9 mouse cellular contexts compared by ENCODE assay signal in genomic region chr13:23491990-23492389, GRCm38 (mm10). TPM values are rescaled to one million over a fixed set of nuclear protein-coding genes. Genes with fewer than 3 reads are reported as not detected.
A peak's percentile ranks its signal among the peaks of the same experiment; 100 is the strongest.
DNase-seq lines count a peak whose midpoint lies in the region; ATAC-seq and TF ChIP-seq lines count a peak whose summit lies in the region.
"Had no signal": no experiment of that assay in that cellular context is flagged by ENCODE, and none has a peak within 500 bp of the region (broad histone marks: within the 10 kb centered on the region; RNA-seq: fewer than 3 reads in every experiment).

No protein-coding gene starts in this region.

- no peak for TF ChIP-seq POLR2A in MEL (IDR thresholded peaks at IDR 0.05; ENCODE audit: control insufficient read depth in 1 of 2, insufficient read depth in 1 of 2, low read depth in 1 of 2, low read length in 2 of 2, poor library complexity in 1 of 2)

- no peak overlapping the region for H3K27ac ChIP-seq in MEL (ENCODE audit: control insufficient read depth, low read depth, low read length)
- no peak overlapping the region for H3K27ac ChIP-seq in hindbrain, embryonic 10.5 days
- no peak overlapping the region for H3K27ac ChIP-seq in macrophage

- H3K4me1 ChIP-seq in erythroblast, embryonic 14.5 days (ENCODE audit: control insufficient read depth) = peaks cover 29% of the 10 kb centered on the region
- peaks cover 4 to 7% of the 10 kb centered on the region in 2 experiments for H3K4me1 ChIP-seq in MEL (ENCODE audit: control insufficient read depth in 1 of 2, insufficient read depth in 2 of 2, low read length in 2 of 2)
- peaks cover 30% of the 10 kb centered on the region for H3K4me1 ChIP-seq in hindbrain, embryonic 10.5 days (replicated peaks)

- peaks cover 23% of the 10 kb centered on the region for H3K27me3 ChIP-seq in erythroblast, embryonic 14.5 days (ENCODE audit: control insufficient read depth)
- peaks cover 0 to 2% of the 10 kb centered on the region in 2 experiments; a peak in 2 of 4 replicates for H3K27me3 ChIP-seq in MEL (ENCODE audit: control insufficient read depth in 1 of 2, insufficient read depth in 2 of 2, low read length in 2 of 2)
- H3K27me3 ChIP-seq in hindbrain, embryonic 10.5 days (ENCODE audit: insufficient read depth, poor library complexity, severe bottlenecking) = peaks cover 12% of the 10 kb centered on the region; the same call in 1 of the 2 replicates

- peak; percentile 68 for DNase-seq in MEL (ENCODE audit: low read depth, low spot score)
- DNase-seq in hindbrain, embryonic 10.5 days (ENCODE audit: low spot score) = peak; percentile 34
- no peak for DNase-seq in cerebellum, adult 8-10 months
- no peak for DNase-seq in gastrocnemius, postnatal 4 days (ENCODE audit: low spot score in 2 of 2)
- DNase-seq in cerebellum, postnatal 36 days = no peak
- DNase-seq: retina, postnatal 1 day had no signal

- 0 out of 2 replicates have a peak overlapping the region, but pooled peaks have one; percentile 34 for H3K9ac ChIP-seq in MEL (ENCODE audit: control insufficient read depth, low read depth, low read length, poor library complexity, severe bottlenecking)

- 3% methylated on average over 14 of the region's 14 CpGs for WGBS in hindbrain, embryonic 10.5 days
- 41% methylated on average over 13 of the region's 14 CpGs for WGBS in macrophage (ENCODE audit: missing documents)

- H3K79me2 ChIP-seq in MEL (ENCODE audit: control insufficient read depth, insufficient read depth, low read length, poor library complexity) = no peaks in the 10 kb centered on the region
- H3K79me2 ChIP-seq in macrophage (ENCODE audit: inconsistent target) = no peaks in the 10 kb centered on the region

- no peaks in the 10 kb centered on the region for H3K36me3 ChIP-seq in erythroblast, embryonic 14.5 days (ENCODE audit: control insufficient read depth)
- H3K36me3 ChIP-seq in MEL (ENCODE audit: control insufficient read depth in 1 of 2, insufficient read depth in 2 of 2, low read length in 2 of 2) (peaks cover 0 to 13% of the 10 kb centered on the region in 2 experiments; a peak in 2 of 4 replicates), macrophage (ENCODE audit: inconsistent target) (no peaks in the 10 kb centered on the region)
- no peaks in the 10 kb centered on the region for H3K36me3 ChIP-seq in hindbrain, embryonic 10.5 days

- peak overlapping the region; percentile 59 for H3K4me3 ChIP-seq in erythroblast, embryonic 14.5 days (replicated peaks)
- peak overlapping the region; percentile 44 to 47 for H3K4me3 ChIP-seq in MEL (ENCODE audit: control insufficient read depth in 1 of 2, insufficient read depth in 1 of 2, low read depth in 2 of 2, low read length in 2 of 2)
- H3K4me3 ChIP-seq in hindbrain, embryonic 10.5 days = peak overlapping the region; percentile 47
- H3K4me3 ChIP-seq in macrophage (ENCODE audit: inconsistent target) = 0 out of 2 replicates have a peak overlapping the region, but pooled peaks have one; percentile 2

- TF ChIP-seq EP300 in MEL (IDR thresholded peaks at IDR 0.05; ENCODE audit: low read depth in 1 of 2, low read length in 2 of 2) = no peak

- no peak for TF ChIP-seq CTCF in MEL (IDR thresholded peaks at IDR 0.05 in 2 of 3, conservative IDR thresholded peaks at IDR 0.05 in 1 of 3; ENCODE audit: control insufficient read depth in 1 of 3, insufficient read depth in 1 of 3, low read depth in 2 of 3, low read length in 3 of 3, poor library complexity in 1 of 3, severe bottlenecking in 1 of 3)

- no peak for TF ChIP-seq RAD21 in MEL (IDR thresholded peaks at IDR 0.05; ENCODE audit: low read depth, low read length)

- ATAC-seq in erythroblast, adult 5-6 weeks (replicated peaks; ENCODE audit: low FRiP score, poor library complexity, severe bottlenecking) = no peak

- no peaks in the 10 kb centered on the region for H3K9me3 ChIP-seq in erythroblast, embryonic 14.5 days (ENCODE audit: control insufficient read depth, low read length)
- H3K9me3 ChIP-seq in MEL (replicated peaks; ENCODE audit: insufficient read depth, low read length) = no peaks in the 10 kb centered on the region
- H3K9me3 ChIP-seq in hindbrain, embryonic 10.5 days = no peaks in the 10 kb centered on the region

RNA-seq across cellular contexts. Expression of gene Btn2a2, which starts 3.3 kb away (rescaled TPM):
- not detected in 2 replicates for polyA plus RNA-seq in erythroblast, embryonic 14.5 days (2012)
- total RNA-seq in erythroblast, adult 5-6 weeks (2015; ENCODE audit: low replicate concordance) = not detected in 2 replicates
- not detected in 2 replicates for total RNA-seq in erythroblast, adult 5-6 weeks (2017; ENCODE audit: low replicate concordance)
- total RNA-seq in MEL (2012; rRNA removed) = not detected in 2 replicates
- polyA plus RNA-seq in MEL (2012; ENCODE audit: insufficient read depth in 1 of 2, insufficient read length in 2 of 2, low read depth in 1 of 2, low replicate concordance in 2 of 2, missing spikeins in 1 of 2) (not detected), macrophage (2018) (not detected in 3 replicates)
- 0.29 and 0.35 TPM in 2 replicates for polyA plus RNA-seq in hindbrain, embryonic 10.5 days (2016; fragmentation: Nextera tagmentation; extraction: Ambion mirVana)
- not detected for total RNA-seq in macrophage (2018; cell fraction: chromatin; rRNA removed)
- total RNA-seq in macrophage (2018; cell fraction: cytosol; rRNA removed) = not detected
- not detected for total RNA-seq in macrophage (2018; cell fraction: nucleus; rRNA removed)
- under 1 TPM in 1 of 2 experiments, not detected in 1; 0.23 TPM for total RNA-seq in gastrocnemius, postnatal 4 days (2021)

RNA-seq across cellular contexts. Expression of gene Btn1a1, which starts 26.3 kb away (rescaled TPM):
- polyA plus RNA-seq in erythroblast, embryonic 14.5 days (2012) = 0.15 and 0.16 TPM in 2 replicates
- total RNA-seq in erythroblast, adult 5-6 weeks (2015; ENCODE audit: low replicate concordance) = 4.2 and 4.4 TPM in 2 replicates
- total RNA-seq in erythroblast, adult 5-6 weeks (2017; ENCODE audit: low replicate concordance) = 6.5 and 15.5 TPM in 2 replicates
- 0.07 TPM in 1 of 2 replicates, not detected in the other for total RNA-seq in MEL (2012; rRNA removed)
- polyA plus RNA-seq in MEL (2012; ENCODE audit: insufficient read depth in 1 of 2, insufficient read length in 2 of 2, low read depth in 1 of 2, low replicate concordance in 2 of 2, missing spikeins in 1 of 2) = under 1 TPM in 1 of 2 experiments, not detected in 1; 0.25 TPM
- polyA plus RNA-seq in hindbrain, embryonic 10.5 days (2016; fragmentation: Nextera tagmentation; extraction: Ambion mirVana) = 0.04 TPM in 1 of 2 replicates, not detected in the other
- not detected for total RNA-seq in macrophage (2018; cell fraction: chromatin; rRNA removed)
- not detected for total RNA-seq in macrophage (2018; cell fraction: cytosol; rRNA removed)
- not detected for total RNA-seq in macrophage (2018; cell fraction: nucleus; rRNA removed)
- polyA plus RNA-seq in macrophage (2018) = not detected in 3 replicates
- total RNA-seq in gastrocnemius, postnatal 4 days (2021) = not detected

RNA-seq across cellular contexts. Expression of gene Hist1h4h, which starts 38.9 kb away (rescaled TPM):
- 10.1 and 19.7 TPM in 2 replicates for polyA plus RNA-seq in erythroblast, embryonic 14.5 days (2012)
- 19.8 and 50.6 TPM in 2 replicates for total RNA-seq in erythroblast, adult 5-6 weeks (2015; ENCODE audit: low replicate concordance)
- 443 and 524 TPM in 2 replicates for total RNA-seq in erythroblast, adult 5-6 weeks (2017; ENCODE audit: low replicate concordance)
- 5,750 and 5,753 TPM in 2 replicates for total RNA-seq in MEL (2012; rRNA removed)
- 1 to 10 TPM in 1 of 2 experiments, not detected in 1; 9.9 TPM for polyA plus RNA-seq in MEL (2012; ENCODE audit: insufficient read depth in 1 of 2, insufficient read length in 2 of 2, low read depth in 1 of 2, low replicate concordance in 2 of 2, missing spikeins in 1 of 2)
- polyA plus RNA-seq in hindbrain, embryonic 10.5 days (2016; fragmentation: Nextera tagmentation; extraction: Ambion mirVana) = 5.8 and 7.4 TPM in 2 replicates
- total RNA-seq in macrophage (2018; cell fraction: chromatin; rRNA removed) = 10 to 100 TPM in 17 of 26 experiments, 1 to 10 TPM in 7, not detected in 2; 2.5 to 65.3 (median 15.5) TPM
- total RNA-seq in macrophage (2018; cell fraction: cytosol; rRNA removed) = 100 to 1,000 TPM in 8 of 26 experiments, 10 to 100 TPM in 18; 16.2 to 226 (median 79.6) TPM
- total RNA-seq in macrophage (2018; cell fraction: nucleus; rRNA removed) = 100 to 1,000 TPM in 1 of 26 experiments, 10 to 100 TPM in 22, 1 to 10 TPM in 3; 3.2 to 104 (median 26.4) TPM
- 1.0 to 1.9 TPM in 2 of 3 replicates, not detected in the other for polyA plus RNA-seq in macrophage (2018)
- total RNA-seq in gastrocnemius, postnatal 4 days (2021) = 100 to 1,000 TPM; 761 to 939 TPM

RNA-seq across cellular contexts. Expression of gene Hist1h2af, which starts 41.7 kb away (rescaled TPM):
- polyA plus RNA-seq in erythroblast, embryonic 14.5 days (2012) = 52.5 and 62.7 TPM in 2 replicates
- total RNA-seq in erythroblast, adult 5-6 weeks (2015; ENCODE audit: low replicate concordance) = 20.7 and 32.7 TPM in 2 replicates
- total RNA-seq in erythroblast, adult 5-6 weeks (2017; ENCODE audit: low replicate concordance) = 925 and 1,298 TPM in 2 replicates
- total RNA-seq in MEL (2012; rRNA removed) = 939 and 1,000 TPM in 2 replicates
- polyA plus RNA-seq in MEL (2012; ENCODE audit: insufficient read depth in 1 of 2, insufficient read length in 2 of 2, low read depth in 1 of 2, low replicate concordance in 2 of 2, missing spikeins in 1 of 2) = 10 to 100 TPM in 1 of 2 experiments, not detected in 1; 64.3 TPM
- polyA plus RNA-seq in hindbrain, embryonic 10.5 days (2016; fragmentation: Nextera tagmentation; extraction: Ambion mirVana) = 7.8 and 9.2 TPM in 2 replicates
- 10 to 100 TPM in 2 of 26 experiments, 1 to 10 TPM in 5, not detected in 19; 3.1 to 25.0 (median 5.3) TPM for total RNA-seq in macrophage (2018; cell fraction: chromatin; rRNA removed)
- 10 to 100 TPM in 15 of 26 experiments, 1 to 10 TPM in 11; 2.6 to 50.6 (median 16.0) TPM for total RNA-seq in macrophage (2018; cell fraction: cytosol; rRNA removed)
- 10 to 100 TPM in 1 of 26 experiments, 1 to 10 TPM in 14, not detected in 11; 2.4 to 22.9 (median 4.9) TPM for total RNA-seq in macrophage (2018; cell fraction: nucleus; rRNA removed)
- polyA plus RNA-seq in macrophage (2018) = not detected in 3 replicates
- total RNA-seq in gastrocnemius, postnatal 4 days (2021) = 100 to 1,000 TPM; 329 to 395 TPM

RNA-seq across cellular contexts. Expression of gene Hist1h3g, which starts 43.2 kb away (rescaled TPM):
- polyA plus RNA-seq in erythroblast, embryonic 14.5 days (2012) = 8.8 and 11.7 TPM in 2 replicates
- 74.4 and 97.2 TPM in 2 replicates for total RNA-seq in erythroblast, adult 5-6 weeks (2015; ENCODE audit: low replicate concordance)
- total RNA-seq in erythroblast, adult 5-6 weeks (2017; ENCODE audit: low replicate concordance) = 54.5 and 131 TPM in 2 replicates
- 441 and 728 TPM in 2 replicates for total RNA-seq in MEL (2012; rRNA removed)
- polyA plus RNA-seq in MEL (2012; ENCODE audit: insufficient read depth in 1 of 2, insufficient read length in 2 of 2, low read depth in 1 of 2, low replicate concordance in 2 of 2, missing spikeins in 1 of 2) = 1 to 10 TPM in 1 of 2 experiments, not detected in 1; 5.2 TPM
- polyA plus RNA-seq in hindbrain, embryonic 10.5 days (2016; fragmentation: Nextera tagmentation; extraction: Ambion mirVana) = 3.3 and 6.0 TPM in 2 replicates
- 1 to 10 TPM in 3 of 26 experiments, not detected in 23; 2.6 to 6.9 (median 3.0) TPM for total RNA-seq in macrophage (2018; cell fraction: chromatin; rRNA removed)
- total RNA-seq in macrophage (2018; cell fraction: cytosol; rRNA removed) = 10 to 100 TPM in 3 of 26 experiments, 1 to 10 TPM in 21, under 1 TPM in 2; 0.91 to 17.1 (median 3.1) TPM
- 1 to 10 TPM in 3 of 26 experiments, not detected in 23; 2.4 to 9.1 (median 2.4) TPM for total RNA-seq in macrophage (2018; cell fraction: nucleus; rRNA removed)
- polyA plus RNA-seq in macrophage (2018) = not detected in 3 replicates
- total RNA-seq in gastrocnemius, postnatal 4 days (2021) = 100 to 1,000 TPM; 100 to 143 TPM

Comparison
In these comparisons a context has a peak if more than half of its experiments do, and no peak if none do; other contexts are left out.
1. H3K4me3 ChIP-seq: peak in every context shown above with its lines; median percentile 59 in erythroblast, embryonic 14.5 days; 47 in hindbrain, embryonic 10.5 days; 46 in MEL; 2 in macrophage.
2. DNase-seq: peak in MEL (single experiment) and hindbrain, embryonic 10.5 days (single experiment); none in cerebellum, adult 8-10 months (single experiment), gastrocnemius, postnatal 4 days (0 of 2) and cerebellum, postnatal 36 days (0 of 2).